Mouse (Mus musculus) cerebellum, adult 2 months (tissue): ENCODE data around the gene Tmcc3. TPM values are rescaled to one million over a fixed set of nuclear protein-coding genes. Genes with fewer than 3 reads are reported as not detected.
A peak's percentile ranks its signal among the peaks of the same experiment; 100 is the strongest.

Experiments used
- DNase-seq, 2 experiments: peaks; one replicate each; pipeline ENCODE4 v3.0.0; 2021
- H3K27ac ChIP-seq: fragments of 200-500 bp; 2 replicates; pipeline ENCODE4 v1.5.1; 2012; ENCODE audit warnings: low read length, control low read depth, inconsistent platforms; ENCODE audit not compliant: insufficient read depth
- H3K27me3 ChIP-seq: fragments of 200-500 bp; 2 replicates; pipeline ENCODE4 v1.6.1; 2012; ENCODE audit warnings: inconsistent platforms, mild to moderate bottlenecking, low read length, moderate library complexity; ENCODE audit not compliant: control insufficient read depth, insufficient read depth
- H3K4me1 ChIP-seq: fragments of 200-500 bp; 2 replicates; pipeline ENCODE4 v1.6.1; 2011; ENCODE audit warnings: low read length; ENCODE audit not compliant: control insufficient read depth, insufficient read depth
- H3K4me3 ChIP-seq: fragments of 200-500 bp; replicated peaks from 2 replicates; pipeline ENCODE3; 2011; ENCODE audit warnings: mild to moderate bottlenecking, low read depth, low read length, control low read depth; ENCODE audit not compliant: insufficient read depth
- CTCF ChIP-seq: fragments of 200-500 bp; IDR thresholded peaks from 2 replicates; pipeline ENCODE4 v1.5.1; 2011; ENCODE audit warnings: low read depth, mild to moderate bottlenecking, control low read depth, low read length, moderate library complexity, borderline replicate concordance; ENCODE audit not compliant: insufficient read depth
- POLR2A ChIP-seq: fragments of 200-500 bp; IDR thresholded peaks from 2 replicates; pipeline ENCODE4 v1.6.1; 2011; ENCODE audit warnings: low read length, control low read depth, borderline replicate concordance; ENCODE audit not compliant: insufficient read depth
- WGBS: fragments of 180-500 bp; shearing (Covaris S2); methylation state at CpG from one replicate; pipeline ENCODE4 v1.1.7; 2018; 5-methylcytosine and 5-hydroxymethylcytosine counted together
- polyA plus RNA-seq: library from polyadenylated mRNA; depleted of rRNA; stranded (reverse); fragments of >200 nt; gene quantifications from 2 replicates; pipeline ENCODE4 v1.2.3, GENCODE M21; 2012

Gene Tmcc3
- polyA plus RNA-seq, 1 experiment, result 40.1 TPM

DNA sequence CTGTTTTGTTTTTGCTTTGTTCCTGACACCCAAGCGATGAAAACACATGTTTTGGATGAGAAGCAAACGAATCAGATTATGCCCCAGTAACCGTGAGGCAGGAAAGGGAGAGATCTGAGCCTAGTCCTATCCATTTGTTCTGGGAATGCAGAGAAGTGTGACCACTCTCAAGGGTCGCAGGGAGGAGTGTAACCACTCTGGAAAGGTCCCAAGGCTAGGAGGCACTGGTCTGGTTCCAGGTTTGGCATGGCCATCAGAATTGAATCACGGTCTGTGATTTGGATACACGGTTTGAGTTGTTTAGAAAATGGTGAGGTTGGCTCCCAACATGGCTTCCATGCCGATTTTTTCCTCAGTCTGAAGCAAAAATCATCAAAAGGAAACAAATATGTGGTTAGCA lies 30.5 kb downstream of the Tmcc3 start:
- H3K4me3 ChIP-seq, result no peak overlapping the region
- H3K27me3 ChIP-seq, result no peaks in the 10 kb centered on the region
- no peak overlapping the region for H3K27ac ChIP-seq
- no peak for DNase-seq
- 33% methylated on average over 7 of the region's 7 CpGs for WGBS
- TF ChIP-seq POLR2A (no peak), CTCF (no peak)
- no peaks in the 10 kb centered on the region; the same call in 1 of the 2 replicates for H3K4me1 ChIP-seq

DNA sequence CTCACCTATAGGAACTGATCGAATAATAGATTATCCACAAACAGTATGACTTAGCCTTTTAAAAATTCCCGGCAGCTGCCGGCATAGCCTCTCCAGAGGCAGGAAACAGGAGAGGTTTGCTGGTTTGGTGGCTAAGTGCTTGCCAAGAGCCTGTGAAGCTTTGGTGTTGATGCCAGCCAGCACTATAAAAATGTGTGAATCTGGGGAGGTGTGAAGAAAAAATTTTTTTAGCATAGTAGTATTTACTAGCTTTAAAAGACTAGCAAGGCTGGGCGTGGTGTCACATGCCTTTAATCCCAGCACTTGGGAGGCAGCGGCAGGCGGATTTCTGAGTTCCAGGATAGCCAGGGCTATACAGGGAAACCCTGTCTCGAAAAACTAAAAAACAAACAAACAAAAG lies 31.8 kb downstream of the Tmcc3 start:
- TF ChIP-seq POLR2A (no peak), CTCF (no peak)
- H3K4me1 ChIP-seq, result no peaks in the 10 kb centered on the region; the same call in 1 of the 2 replicates
- WGBS, result 86% methylated on average over 7 of the region's 7 CpGs
- H3K4me3 ChIP-seq, result no peak overlapping the region
- no peak overlapping the region for H3K27ac ChIP-seq
- no peak for DNase-seq
- H3K27me3 ChIP-seq, result no peaks in the 10 kb centered on the region

DNA sequence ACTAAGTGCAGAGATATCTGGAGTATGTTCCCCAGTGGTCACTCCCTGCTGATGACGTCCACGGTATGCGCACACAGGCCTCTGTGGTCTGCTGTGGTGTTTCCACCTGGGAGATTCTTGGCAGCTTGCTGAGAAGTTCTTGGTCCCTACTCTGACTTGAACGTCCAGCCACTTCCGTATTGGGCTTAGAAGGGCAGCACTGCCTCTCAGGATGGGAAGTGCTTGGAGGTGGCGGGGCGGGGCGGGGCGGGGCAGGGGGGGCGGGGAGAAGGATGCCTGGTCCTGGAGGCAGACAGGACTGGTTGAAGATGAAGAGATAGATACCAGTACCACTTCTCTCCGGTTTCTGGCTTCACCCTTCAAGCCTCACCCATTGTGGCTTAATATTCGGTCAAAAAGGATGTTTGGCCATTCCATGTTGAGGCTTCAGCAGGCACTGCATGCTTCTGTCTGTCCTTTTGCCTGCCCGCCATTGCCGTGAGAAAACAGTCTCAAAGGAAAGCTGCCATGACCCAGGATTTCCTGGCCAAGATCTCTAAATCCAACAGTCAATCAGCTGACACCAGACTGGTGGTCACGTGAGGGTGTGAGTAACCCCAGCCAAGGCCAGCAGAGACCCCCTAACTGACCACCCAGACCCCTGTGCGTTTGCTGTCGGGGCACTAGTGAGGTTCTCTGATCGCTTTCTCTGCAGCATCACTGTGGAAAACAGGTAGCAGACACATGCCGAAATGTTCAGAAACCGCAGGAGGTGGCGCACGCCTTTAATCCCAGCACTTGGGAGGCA lies 33.1 kb downstream of the Tmcc3 start:
- DNase-seq, result no peak
- no peaks in the 10 kb centered on the region for H3K27me3 ChIP-seq
- no peak overlapping the region for H3K27ac ChIP-seq
- TF ChIP-seq POLR2A (no peak), CTCF (no peak)
- H3K4me1 ChIP-seq, result no peaks in the 10 kb centered on the region; the same call in 1 of the 2 replicates
- WGBS, result 63% methylated on average over 22 of the region's 22 CpGs
- no peak overlapping the region for H3K4me3 ChIP-seq

DNA sequence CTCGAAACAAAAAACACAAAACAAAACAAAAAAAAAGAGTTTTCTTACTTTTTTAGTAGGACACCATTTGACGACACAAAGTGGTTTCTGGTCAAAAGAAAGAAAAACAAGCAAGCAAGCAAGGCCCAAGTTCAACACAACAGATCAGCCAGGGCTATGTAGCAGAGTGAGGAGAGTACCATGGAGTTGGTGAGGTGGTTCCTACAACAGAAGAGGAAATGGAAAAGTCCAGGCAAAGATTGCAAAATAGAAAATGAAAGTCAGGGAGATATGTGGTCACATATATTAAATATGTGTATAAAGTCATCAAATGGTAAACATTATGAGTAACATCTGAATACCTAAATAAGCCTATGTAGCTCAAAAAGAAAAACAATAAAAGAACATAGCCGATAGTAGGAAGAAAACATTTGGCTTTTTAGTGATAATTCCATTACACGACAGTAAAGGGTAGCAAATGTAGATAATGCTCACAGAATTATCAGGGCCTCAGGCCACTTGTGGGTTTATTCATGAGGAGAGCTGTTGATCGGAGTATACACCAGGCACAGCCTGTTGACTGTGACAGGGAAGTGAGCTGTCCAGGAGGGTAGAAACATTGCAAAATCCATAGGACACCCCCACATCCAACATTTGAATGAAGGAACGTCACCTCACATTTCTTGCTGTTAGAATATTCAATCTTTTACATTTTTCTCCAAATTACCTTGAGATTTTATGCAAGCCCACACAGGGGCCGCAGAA lies 33.9 kb downstream of the Tmcc3 start:
- no peak for DNase-seq
- Histone ChIP-seq H3K27ac (no peak overlapping the region), H3K4me3 (no peak overlapping the region), H3K27me3 (no peaks in the 10 kb centered on the region), H3K4me1 (peaks cover 4% of the 10 kb centered on the region)
- 98% methylated on average over 7 of the region's 7 CpGs for WGBS
- no peak for TF ChIP-seq CTCF

DNA sequence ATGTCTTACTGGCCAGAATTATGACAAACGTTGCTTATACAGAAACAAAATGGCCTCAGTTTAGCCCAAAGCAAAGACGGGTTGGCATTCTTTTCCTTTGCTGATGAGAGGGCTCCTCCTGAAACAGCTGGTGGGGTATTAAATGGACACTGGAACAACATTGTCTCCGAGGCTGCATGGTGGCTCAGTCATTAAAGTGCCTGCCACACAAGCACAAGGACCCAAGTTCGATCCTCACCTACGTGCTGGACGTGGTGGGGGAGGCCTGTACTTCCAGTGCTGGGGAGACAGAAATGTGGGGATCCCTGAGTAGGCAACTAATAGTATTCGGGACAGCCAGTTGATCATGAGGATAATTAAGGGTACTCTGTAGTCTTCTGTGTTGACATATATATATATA lies 34.8 kb downstream of the Tmcc3 start:
- H3K27me3 ChIP-seq, result no peaks in the 10 kb centered on the region
- 94% methylated on average over 7 of the region's 7 CpGs for WGBS
- H3K4me1 ChIP-seq, result peaks cover 9% of the 10 kb centered on the region
- no peak for DNase-seq
- H3K4me3 ChIP-seq, result no peak overlapping the region
- no peak overlapping the region for H3K27ac ChIP-seq
- TF ChIP-seq POLR2A (no peak), CTCF (no peak)

DNA sequence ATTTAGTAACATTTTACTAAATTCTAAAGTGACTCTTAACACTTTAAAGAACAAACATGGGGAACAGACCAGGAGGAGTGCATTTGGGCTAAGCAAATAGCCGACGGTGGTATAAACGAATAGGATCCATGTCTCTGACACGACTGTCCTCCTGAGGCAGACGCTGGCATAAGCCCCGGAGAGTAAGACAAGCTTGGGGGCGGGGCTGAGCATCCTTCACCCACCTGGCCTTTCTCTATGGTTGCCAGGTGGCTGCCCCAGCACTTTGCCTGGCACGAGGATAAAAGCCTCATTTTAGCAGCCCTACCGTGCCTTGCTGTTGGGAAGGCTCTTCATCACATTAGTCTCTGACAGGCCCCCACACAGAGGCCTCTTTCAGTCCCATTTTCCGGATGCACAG lies 35.5 kb downstream of the Tmcc3 start:
- no peaks in the 10 kb centered on the region for H3K27me3 ChIP-seq
- 25% methylated on average over 10 of the region's 10 CpGs for WGBS
- peaks cover 9% of the 10 kb centered on the region for H3K4me1 ChIP-seq
- TF ChIP-seq POLR2A (no peak), CTCF (no peak)
- H3K27ac ChIP-seq, result no peak overlapping the region
- peak in 1 of 2 experiments; percentile 30 for DNase-seq
- no peak overlapping the region for H3K4me3 ChIP-seq

DNA sequence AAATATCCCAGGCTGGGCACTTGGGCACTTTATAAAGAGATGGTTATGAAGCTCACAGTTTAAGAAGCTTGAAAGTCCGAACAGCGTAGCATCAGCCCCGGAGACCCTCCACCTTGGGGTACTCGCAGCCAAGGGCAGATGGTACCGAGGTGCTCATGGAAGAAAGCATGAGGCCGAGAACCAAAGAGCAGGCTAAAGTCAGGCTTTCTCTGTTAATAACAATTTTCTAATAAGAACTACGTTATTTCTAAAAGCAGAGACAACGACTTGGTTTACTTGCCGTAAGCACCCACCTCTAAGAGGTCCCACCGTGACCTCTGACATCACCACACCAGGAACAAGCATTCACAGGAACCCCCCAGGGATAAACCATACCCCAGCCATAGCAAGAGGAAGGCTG lies 36.2 kb downstream of the Tmcc3 start:
- Histone ChIP-seq H3K27me3 (no peaks in the 10 kb centered on the region), H3K4me3 (no peak overlapping the region), H3K4me1 (peaks cover 9% of the 10 kb centered on the region), H3K27ac (no peak overlapping the region)
- DNase-seq, result no peak
- TF ChIP-seq POLR2A (no peak), CTCF (no peak)
- 97% methylated on average over 10 of the region's 10 CpGs for WGBS

DNA sequence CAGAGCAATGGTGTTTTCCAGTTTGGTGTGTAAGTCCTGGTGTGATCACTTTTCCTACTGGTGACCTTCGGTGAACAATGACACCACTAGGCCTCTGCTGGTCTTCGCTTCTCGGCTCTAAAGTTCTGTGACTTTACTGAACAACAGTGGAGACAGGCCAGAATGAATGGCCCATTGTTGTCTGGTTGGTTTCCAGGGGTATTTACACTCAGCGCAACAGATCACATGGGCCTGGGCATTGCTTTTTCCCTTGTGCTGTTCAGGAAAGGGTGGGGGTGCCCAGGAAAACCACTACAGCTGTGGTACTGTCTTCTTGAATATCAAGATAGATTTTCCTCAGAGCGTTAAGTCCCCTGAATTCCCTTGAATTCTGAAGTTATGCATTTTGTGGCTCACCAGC lies 38.5 kb downstream of the Tmcc3 start:
- WGBS, result 90% methylated on average over 5 of the region's 5 CpGs
- Histone ChIP-seq H3K4me3 (no peak overlapping the region), H3K27ac (no peak overlapping the region), H3K4me1 (peaks cover 9% of the 10 kb centered on the region), H3K27me3 (no peaks in the 10 kb centered on the region)
- TF ChIP-seq POLR2A (no peak), CTCF (no peak)
- no peak for DNase-seq
